ENCODE assay signal across 11 mouse cellular contexts in genomic region chr16:29096791-29097190, GRCm38 (mm10).
"Had no signal": no experiment of that assay in that cellular context is flagged by ENCODE, and none has a peak within 500 bp of the region (broad histone marks: within the 10 kb centered on the region; RNA-seq: fewer than 3 reads in every experiment).

No protein-coding gene starts in this region.

- DNase-seq: kidney, adult 11 months; kidney, adult 8-10 months; kidney, postnatal 10 days; kidney, postnatal 36 days; liver, postnatal 0 days; lung, postnatal 10 days; lung, postnatal 36 days; midbrain, embryonic 14.5 days; right cerebral cortex, postnatal 25 days; spleen, adult 18-20 months; thymus, postnatal 25 days had no signal
